Mouse (Mus musculus) spleen, adult 2 months (tissue): ENCODE measurements around the gene Wdr63. TPM values are rescaled to one million over a fixed set of nuclear protein-coding genes. Genes with fewer than 3 reads are reported as not detected.

ENCODE experiments used
- DNase-seq, 2 experiments: peaks; one replicate each; pipeline versions ENCODE4 v3.0.0 to v3.0.0-alpha.2; 2012 to 2021; ENCODE audit warnings: low spot score in 2 of 2, low read depth in 1 of 2
- H3K27ac ChIP-seq: fragments of 200-500 bp; 2 replicates; pipeline ENCODE4 v1.5.1; 2012; ENCODE audit warnings: low read length, inconsistent platforms; ENCODE audit not compliant: insufficient read depth
- H3K27me3 ChIP-seq: fragments of 200-500 bp; 2 replicates; pipeline ENCODE4 v1.6.1; 2012; ENCODE audit warnings: mild to moderate bottlenecking, moderate library complexity, low read length, inconsistent platforms; ENCODE audit not compliant: control insufficient read depth, insufficient read depth
- H3K36me3 ChIP-seq: fragments of 200-500 bp; 2 replicates; pipeline ENCODE4 v1.6.1; 2012; ENCODE audit warnings: mild to moderate bottlenecking, low read length, inconsistent platforms; ENCODE audit not compliant: control insufficient read depth, insufficient read depth
- H3K4me1 ChIP-seq: fragments of 200-500 bp; 2 replicates; pipeline ENCODE4 v1.6.1; 2011; ENCODE audit warnings: inconsistent platforms; ENCODE audit not compliant: control insufficient read depth, insufficient read depth, insufficient read length
- H3K4me3 ChIP-seq: fragments of 200-500 bp; 2 replicates; pipeline ENCODE4 v1.5.1; 2011; ENCODE audit warnings: mild to moderate bottlenecking, inconsistent platforms; ENCODE audit not compliant: insufficient read depth, insufficient read length; ENCODE audit errors: extremely low read depth
- CTCF ChIP-seq: fragments of 200-500 bp; IDR thresholded peaks from 2 replicates; pipeline ENCODE4 v1.5.1; 2011; ENCODE audit warnings: mild to moderate bottlenecking, inconsistent platforms; ENCODE audit not compliant: insufficient read depth, insufficient read length, insufficient replicate concordance; ENCODE audit errors: extremely low read depth
- POLR2A ChIP-seq: fragments of 200-500 bp; IDR thresholded peaks from 2 replicates; pipeline ENCODE4 v1.6.1; 2011; ENCODE audit warnings: low read depth, low read length, inconsistent platforms
- WGBS: fragments of 180-500 bp; shearing (Covaris S2); methylation state at CpG from one replicate; pipeline ENCODE4 v1.1.7; 2018; 5-methylcytosine and 5-hydroxymethylcytosine counted together
- polyA plus RNA-seq: library from polyadenylated mRNA; depleted of rRNA; stranded (reverse); fragments of >200 nt; gene quantifications from 2 replicates; pipeline ENCODE4 v1.2.3, GENCODE M21; 2012; rRNA removed

The Wdr63 gene
- not detected in 2 replicates for polyA plus RNA-seq

GRCm38 (mm10) chr3:146107921-146108571 is at the start of gene Wdr63:
Gene Wdr63 (minus strand): TSS chr3:146108130.
- Histone ChIP-seq H3K4me3 (peak within 1 kb of the TSS; percentile 24; the same call in 1 of the 2 replicates), H3K4me1 (no peaks in the 10 kb centered on the region; the same call in 1 of the 2 replicates), H3K27ac (no peak within 1 kb of the TSS), H3K27me3 (no peaks in the 10 kb centered on the region; the same call in 1 of the 2 replicates), H3K36me3 (no peaks in the 10 kb centered on the region)
- 21% methylated on average over 18 of the region's 18 CpGs for WGBS
- TF ChIP-seq CTCF (no peak), POLR2A (no peak)
- DNase-seq, result peak; percentile 28 to 57

- 58% methylated on average over 2 of the region's 2 CpGs for WGBS
- Histone ChIP-seq H3K4me3 (no peak overlapping the region), H3K36me3 (no peaks in the 10 kb centered on the region), H3K27ac (peak overlapping the region; percentile 48), H3K4me1 (peaks cover 30% of the 10 kb centered on the region), H3K27me3 (no peaks in the 10 kb centered on the region)
- no peak for TF ChIP-seq POLR2A
- no peak for TF ChIP-seq CTCF
- DNase-seq, result no peak
These were observed 48.9 kb upstream of the Wdr63 start for GRCm38 (mm10) chr3:146156811-146157210.

- H3K27ac ChIP-seq, result peak overlapping the region; percentile 48
These were observed 48.0 kb upstream of the Wdr63 start for GRCm38 (mm10) chr3:146155628-146156576.

GRCm38 (mm10) chr3:146153862-146154611 is 46.1 kb upstream of the Wdr63 start:
- H3K4me1 ChIP-seq, result peaks cover 29% of the 10 kb centered on the region
- no peak for DNase-seq
- H3K4me3 ChIP-seq, result peak overlapping the region; percentile 10; the same call in 1 of the 2 replicates
- H3K36me3 ChIP-seq, result no peaks in the 10 kb centered on the region
- H3K27ac ChIP-seq, result no peak overlapping the region
- TF ChIP-seq POLR2A, result no peak
- TF ChIP-seq CTCF, result no peak
- H3K27me3 ChIP-seq, result no peaks in the 10 kb centered on the region
- 18% methylated on average over 12 of the region's 12 CpGs for WGBS

More at GRCm38 (mm10) chr3:146155628-146156576, 48.0 kb upstream of the Wdr63 start:
- Histone ChIP-seq H3K4me3 (no peak overlapping the region), H3K36me3 (no peaks in the 10 kb centered on the region), H3K4me1 (peaks cover 32% of the 10 kb centered on the region), H3K27me3 (no peaks in the 10 kb centered on the region)
- TF ChIP-seq CTCF (no peak), POLR2A (no peak)
- 52% methylated on average over 13 of the region's 13 CpGs for WGBS
- DNase-seq, result peak in 1 of 2 experiments; percentile 27

GRCm38 (mm10) chr3:146152913-146153312 is 45.0 kb upstream of the Wdr63 start:
- H3K4me3 ChIP-seq, result no peak overlapping the region
- TF ChIP-seq POLR2A, result no peak
- TF ChIP-seq CTCF, result no peak
- DNase-seq, result no peak
- peak overlapping the region; percentile 33; the same call in 1 of the 2 replicates for H3K27ac ChIP-seq
- peaks cover 29% of the 10 kb centered on the region for H3K4me1 ChIP-seq
- no peaks in the 10 kb centered on the region for H3K36me3 ChIP-seq
- H3K27me3 ChIP-seq, result no peaks in the 10 kb centered on the region
- 45% methylated on average over 2 of the region's 2 CpGs for WGBS

- DNase-seq, result peak; percentile 31 to 59
- TF ChIP-seq POLR2A (no peak), CTCF (no peak)
- no peaks in the 10 kb centered on the region for H3K27me3 ChIP-seq
- H3K36me3 ChIP-seq, result no peaks in the 10 kb centered on the region
- 12% methylated on average over 8 of the region's 8 CpGs for WGBS
- H3K4me3 ChIP-seq, result no peak overlapping the region
- peak overlapping the region; percentile 33; the same call in 1 of the 2 replicates for H3K27ac ChIP-seq
- peaks cover 28% of the 10 kb centered on the region for H3K4me1 ChIP-seq
These were observed 44.4 kb upstream of the Wdr63 start for GRCm38 (mm10) chr3:146152348-146152747.
